Mouse (Mus musculus) neural tube, embryonic 12.5 days (tissue): ENCODE results near the gene Dydc2. TPM values are rescaled to one million over a fixed set of nuclear protein-coding genes. Genes with fewer than 3 reads are reported as not detected.
A peak's percentile ranks its signal among the peaks of the same experiment; 100 is the strongest.

Experiments used
- ATAC-seq: fragments of 200-750 bp; cut with Nextera tagmentation; 2 replicates; pipeline ENCODE4 v1.8.0; 2017; ENCODE audit warnings: low read depth, mild to moderate bottlenecking, moderate TSS enrichment, moderate library complexity; ENCODE audit not compliant: low FRiP score
- H3K27ac ChIP-seq: fragments of 300-500 bp; sonication (generic); 2 replicates; pipeline ENCODE4 v1.5.1; 2016
- H3K27me3 ChIP-seq: fragments of 300-500 bp; sonication (generic); replicated peaks from 2 replicates; pipeline ENCODE4 v1.6.1; 2016; ENCODE audit warnings: mild to moderate bottlenecking
- H3K36me3 ChIP-seq: fragments of 300-500 bp; sonication (generic); 2 replicates; pipeline ENCODE4 v1.6.1; 2016; ENCODE audit warnings: mild to moderate bottlenecking
- H3K4me1 ChIP-seq: fragments of 300-500 bp; sonication (generic); 2 replicates; pipeline ENCODE4 v1.6.1; 2016
- H3K4me2 ChIP-seq: fragments of 300-500 bp; sonication (generic); replicated peaks from 2 replicates; pipeline ENCODE4 v1.6.1; 2016; ENCODE audit warnings: mild to moderate bottlenecking
- H3K4me3 ChIP-seq: fragments of 300-500 bp; sonication (generic); 2 replicates; pipeline ENCODE4 v1.5.1; 2016
- H3K9ac ChIP-seq: fragments of 300-500 bp; sonication (generic); 2 replicates; pipeline ENCODE4 v1.6.1; 2016; ENCODE audit warnings: mild to moderate bottlenecking
- H3K9me3 ChIP-seq: fragments of 300-500 bp; sonication (generic); 2 replicates; pipeline ENCODE4 v1.6.1; 2016; ENCODE audit warnings: mild to moderate bottlenecking
- WGBS: fragments of 180-500 bp; shearing (Covaris S2); methylation state at CpG from one replicate; pipeline ENCODE4 v1.1.7; 2016; 5-methylcytosine and 5-hydroxymethylcytosine counted together
- polyA plus RNA-seq: library from polyadenylated mRNA; unstranded; fragments of >200 nt; fragmentation: Nextera tagmentation; extraction: Ambion mirVana; gene quantifications from 2 replicates; pipeline ENCODE4 v1.2.1, GENCODE M21; 2016

Dydc2 gene
- polyA plus RNA-seq, 1 experiment from 2014 or later = not detected

DNA sequence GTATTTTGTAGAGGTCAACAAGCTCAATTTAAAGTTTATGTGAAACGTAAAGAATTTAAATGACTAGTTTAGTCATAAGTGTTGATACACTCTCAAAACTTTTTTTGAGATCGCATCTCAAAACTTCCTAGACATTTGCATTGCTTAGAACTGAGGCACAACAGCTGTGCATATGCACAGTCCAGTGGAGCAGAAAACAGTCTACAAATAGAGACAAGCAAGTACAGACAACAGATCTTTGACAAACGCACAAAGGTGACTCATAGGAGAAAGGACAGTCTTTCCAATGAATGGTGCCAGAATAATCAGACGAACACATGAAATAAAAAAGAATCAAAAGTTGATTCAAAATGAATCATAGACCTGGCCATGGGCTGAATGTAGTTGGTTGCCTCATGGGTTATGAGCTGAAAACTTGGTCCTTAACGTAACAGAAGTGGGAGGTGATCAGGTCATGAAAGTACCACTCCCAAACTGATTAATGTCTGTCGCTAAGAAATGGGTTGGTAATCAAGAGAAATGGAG, 38.0 kb downstream of the Dydc2 start:
- H3K4me2 ChIP-seq = no peak overlapping the region
- no peak overlapping the region for H3K9ac ChIP-seq
- no peaks in the 10 kb centered on the region for H3K27me3 ChIP-seq
- 93% methylated on average over 6 of the region's 6 CpGs for WGBS
- no peak overlapping the region for H3K4me3 ChIP-seq
- ATAC-seq = no peak
- H3K36me3 ChIP-seq = no peaks in the 10 kb centered on the region
- H3K4me1 ChIP-seq = no peaks in the 10 kb centered on the region
- no peak overlapping the region for H3K27ac ChIP-seq
- no peaks in the 10 kb centered on the region for H3K9me3 ChIP-seq

- H3K36me3 ChIP-seq = no peaks in the 10 kb centered on the region
- no peak overlapping the region for H3K9ac ChIP-seq
- H3K27ac ChIP-seq = no peak overlapping the region
- WGBS = 78% methylated on average over 4 of the region's 4 CpGs
- no peaks in the 10 kb centered on the region for H3K4me1 ChIP-seq
- no peak overlapping the region for H3K4me2 ChIP-seq
- no peak for ATAC-seq
- H3K9me3 ChIP-seq = no peaks in the 10 kb centered on the region
- no peaks in the 10 kb centered on the region for H3K27me3 ChIP-seq
- H3K4me3 ChIP-seq = no peak overlapping the region
Observed at GRCm38 (mm10) chr14:41029303-41029702, 39.7 kb downstream of the Dydc2 start.

GRCm38 (mm10) chr14:41025594-41026284, 43.3 kb downstream of the Dydc2 start:
- no peaks in the 10 kb centered on the region for H3K36me3 ChIP-seq
- 81% methylated on average over 7 of the region's 7 CpGs for WGBS
- no peak overlapping the region for H3K4me2 ChIP-seq
- no peak for ATAC-seq
- H3K4me3 ChIP-seq = no peak overlapping the region
- H3K9ac ChIP-seq = no peak overlapping the region
- H3K27me3 ChIP-seq = no peaks in the 10 kb centered on the region
- no peaks in the 10 kb centered on the region for H3K4me1 ChIP-seq
- H3K9me3 ChIP-seq = no peaks in the 10 kb centered on the region
- H3K27ac ChIP-seq = no peak overlapping the region

GRCm38 (mm10) chr14:41025087-41025486, 43.9 kb downstream of the Dydc2 start:
- Histone ChIP-seq H3K27me3 (no peaks in the 10 kb centered on the region), H3K9me3 (no peaks in the 10 kb centered on the region), H3K4me3 (no peak overlapping the region), H3K27ac (no peak overlapping the region), H3K4me1 (no peaks in the 10 kb centered on the region), H3K9ac (no peak overlapping the region), H3K36me3 (no peaks in the 10 kb centered on the region), H3K4me2 (no peak overlapping the region)
- WGBS = 91% methylated on average over 2 of the region's 2 CpGs
- no peak for ATAC-seq

GRCm38 (mm10) chr14:41021246-41021645, 47.8 kb downstream of the Dydc2 start:
- Histone ChIP-seq H3K9me3 (no peaks in the 10 kb centered on the region), H3K27ac (no peak overlapping the region), H3K4me2 (no peak overlapping the region), H3K27me3 (no peaks in the 10 kb centered on the region), H3K36me3 (no peaks in the 10 kb centered on the region), H3K9ac (no peak overlapping the region), H3K4me3 (no peak overlapping the region), H3K4me1 (no peaks in the 10 kb centered on the region)
- ATAC-seq = no peak
- 86% methylated on average over 3 of the region's 3 CpGs for WGBS

DNA sequence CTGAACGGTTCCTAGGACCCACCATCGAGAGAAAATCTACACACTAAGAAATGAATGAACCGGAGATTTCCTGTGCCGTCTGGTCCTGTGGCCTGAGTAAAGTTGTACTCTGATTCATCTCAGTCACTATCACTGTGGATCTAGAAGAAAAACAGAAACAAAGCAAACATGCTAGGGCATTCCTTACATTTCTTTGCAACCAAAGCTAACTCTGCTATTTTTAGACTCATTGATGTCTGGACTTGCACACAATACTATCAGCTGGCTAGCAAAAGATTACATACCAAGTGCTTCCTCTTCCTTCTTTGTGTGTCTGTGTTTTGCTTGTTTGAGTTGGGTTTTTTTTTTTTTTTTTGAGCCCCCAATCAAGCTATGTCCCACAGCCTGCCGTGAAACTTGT, 51.5 kb downstream of the Dydc2 start:
- no peaks in the 10 kb centered on the region for H3K36me3 ChIP-seq
- WGBS = 83% methylated on average over 5 of the region's 5 CpGs
- H3K27ac ChIP-seq = no peak overlapping the region
- H3K4me2 ChIP-seq = no peak overlapping the region
- no peaks in the 10 kb centered on the region for H3K27me3 ChIP-seq
- H3K4me3 ChIP-seq = no peak overlapping the region
- no peak overlapping the region for H3K9ac ChIP-seq
- no peak for ATAC-seq
- H3K9me3 ChIP-seq = no peaks in the 10 kb centered on the region
- no peaks in the 10 kb centered on the region for H3K4me1 ChIP-seq

DNA sequence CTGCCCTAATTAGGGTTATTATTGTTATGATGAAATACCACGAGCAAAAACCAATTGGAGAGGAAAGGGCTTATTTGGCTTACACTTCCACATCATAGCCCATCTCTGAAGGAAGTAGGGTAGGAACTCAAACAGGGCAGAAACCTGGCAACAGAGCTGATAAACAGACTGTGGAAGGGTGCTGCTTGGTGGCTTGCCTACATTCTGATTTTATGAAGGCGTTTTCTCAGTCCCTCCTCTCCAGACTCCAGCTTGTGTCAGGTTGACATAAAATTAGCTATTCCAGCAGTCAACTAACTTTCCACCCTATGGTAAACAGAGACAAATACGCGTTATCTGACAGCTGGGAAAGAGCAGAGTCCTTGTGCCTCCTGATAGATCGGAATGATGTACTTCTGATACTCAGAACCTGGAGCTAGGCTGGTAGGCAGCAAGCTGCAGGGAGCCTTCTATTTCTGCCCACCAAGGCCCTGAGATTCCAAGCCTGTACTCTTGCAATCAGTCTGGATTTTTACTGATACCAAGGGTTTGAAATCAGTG, 54.2 kb downstream of the Dydc2 start:
- no peak for ATAC-seq
- Histone ChIP-seq H3K9ac (no peak overlapping the region), H3K9me3 (no peaks in the 10 kb centered on the region), H3K36me3 (no peaks in the 10 kb centered on the region), H3K4me2 (no peak overlapping the region), H3K4me3 (no peak overlapping the region), H3K27ac (no peak overlapping the region), H3K27me3 (no peaks in the 10 kb centered on the region), H3K4me1 (no peaks in the 10 kb centered on the region)
- 78% methylated on average over 5 of the region's 5 CpGs for WGBS

DNA sequence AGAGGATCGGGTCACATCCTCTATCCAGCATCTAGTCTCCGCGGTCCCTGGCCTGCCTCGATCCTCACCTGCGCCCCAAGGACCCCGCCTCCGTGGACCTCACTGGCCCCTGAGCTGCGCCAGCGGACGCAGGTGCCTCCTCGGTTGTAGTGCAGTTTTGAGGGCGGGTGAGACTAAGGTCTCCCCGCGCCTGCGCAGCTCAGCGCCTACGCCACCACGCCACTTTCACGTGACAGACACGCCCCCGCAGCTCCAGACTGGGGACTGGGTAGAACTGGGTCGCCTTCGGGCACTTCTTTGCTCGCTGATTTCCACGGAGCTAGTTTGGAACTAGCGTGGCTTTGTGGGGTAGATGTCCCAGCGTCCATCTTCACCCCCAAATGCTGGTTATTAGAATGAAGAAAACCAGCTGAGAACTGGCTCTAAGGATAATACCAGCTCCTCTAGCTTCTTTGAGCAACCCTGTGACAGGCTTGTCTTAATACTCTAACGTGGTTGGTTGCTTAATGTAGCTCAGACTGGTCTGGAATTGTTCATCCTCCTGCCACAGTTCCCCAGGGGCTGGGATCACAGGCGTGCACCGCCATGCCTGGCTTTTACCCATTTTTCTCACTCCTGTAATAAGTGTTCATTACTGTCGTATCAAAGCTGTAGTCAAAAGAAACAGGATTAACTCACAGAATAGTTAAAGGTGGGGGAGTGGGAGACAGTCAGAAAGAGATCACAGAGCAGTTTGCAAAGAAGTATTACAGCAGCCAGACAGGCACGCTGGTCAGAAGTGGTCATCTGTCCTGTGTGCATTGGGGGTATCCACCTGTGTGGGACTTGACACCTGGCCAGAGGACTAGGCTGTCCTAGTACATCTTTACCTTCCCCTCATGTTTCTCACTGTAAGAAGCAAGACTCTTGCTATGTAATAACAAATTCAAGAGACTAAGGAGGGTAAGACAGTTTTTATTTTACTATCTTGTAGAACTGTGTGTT, 55.1 kb downstream of the Dydc2 start, which contains the start of gene Fam213a:
Gene Fam213a (minus strand): TSS at position 159 of the 984 bp plus-strand sequence.
- ATAC-seq = peak; percentile 98
- Histone ChIP-seq H3K9ac (peak within 1 kb of the TSS; percentile 61), H3K27me3 (no peaks in the 10 kb centered on the region), H3K36me3 (no peaks in the 10 kb centered on the region), H3K4me1 (no peaks in the 10 kb centered on the region), H3K4me3 (peak within 1 kb of the TSS; percentile 50), H3K27ac (no peak within 1 kb of the TSS), H3K9me3 (no peaks in the 10 kb centered on the region), H3K4me2 (peak within 1 kb of the TSS; percentile 71)
- 5% methylated on average over 32 of the region's 32 CpGs for WGBS

- Histone ChIP-seq H3K4me3 (peak overlapping the region; percentile 50), H3K27ac (no peak overlapping the region), H3K9ac (peak overlapping the region; percentile 61), H3K4me1 (no peaks in the 10 kb centered on the region), H3K9me3 (no peaks in the 10 kb centered on the region), H3K36me3 (no peaks in the 10 kb centered on the region), H3K4me2 (peak overlapping the region; percentile 71), H3K27me3 (no peaks in the 10 kb centered on the region)
- WGBS = 20% methylated on average over 9 of the region's 9 CpGs
- peak; percentile 19 for ATAC-seq
Observed at GRCm38 (mm10) chr14:41013143-41013542, 55.9 kb downstream of the Dydc2 start.

GRCm38 (mm10) chr14:41011916-41012315, 57.1 kb downstream of the Dydc2 start:
- no peak for ATAC-seq
- no peaks in the 10 kb centered on the region for H3K9me3 ChIP-seq
- WGBS = 88% methylated on average over 3 of the region's 3 CpGs
- no peaks in the 10 kb centered on the region for H3K36me3 ChIP-seq
- H3K9ac ChIP-seq = no peak overlapping the region
- no peak overlapping the region for H3K4me3 ChIP-seq
- H3K4me1 ChIP-seq = no peaks in the 10 kb centered on the region
- no peaks in the 10 kb centered on the region for H3K27me3 ChIP-seq
- H3K4me2 ChIP-seq = no peak overlapping the region
- H3K27ac ChIP-seq = no peak overlapping the region

- H3K9me3 ChIP-seq = no peaks in the 10 kb centered on the region
- H3K4me1 ChIP-seq = peaks cover 12% of the 10 kb centered on the region
- H3K9ac ChIP-seq = no peak overlapping the region
- no peaks in the 10 kb centered on the region for H3K27me3 ChIP-seq
- ATAC-seq = no peak
- no peak overlapping the region for H3K4me2 ChIP-seq
- WGBS = 70% methylated on average over 2 of the region's 2 CpGs
- no peak overlapping the region for H3K4me3 ChIP-seq
- H3K36me3 ChIP-seq = no peaks in the 10 kb centered on the region
- H3K27ac ChIP-seq = no peak overlapping the region
Observed at GRCm38 (mm10) chr14:41008138-41008537, 60.9 kb downstream of the Dydc2 start.

DNA sequence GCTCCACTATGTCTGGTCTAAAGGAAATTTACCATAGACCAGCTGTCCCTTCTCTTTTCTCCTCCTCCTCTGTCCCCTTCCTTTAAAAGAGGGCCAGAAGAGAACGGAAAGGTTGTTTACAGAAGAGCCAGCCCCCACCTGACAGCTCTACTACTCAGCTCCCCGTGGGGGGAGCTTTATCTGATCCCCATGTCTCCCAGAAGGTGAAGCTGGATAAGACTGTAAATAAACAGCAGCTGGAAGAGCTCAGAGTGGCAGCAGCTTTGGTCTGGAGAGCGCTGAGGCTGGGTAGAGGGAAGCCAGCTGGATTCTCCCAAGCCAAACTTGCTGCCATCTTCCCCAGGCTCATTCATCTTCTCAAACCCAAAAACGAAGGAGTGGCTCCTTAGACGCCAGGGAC, 61.4 kb downstream of the Dydc2 start:
- H3K36me3 ChIP-seq = no peaks in the 10 kb centered on the region
- H3K4me1 ChIP-seq = peaks cover 12% of the 10 kb centered on the region
- H3K4me2 ChIP-seq = no peak overlapping the region
- no peak overlapping the region for H3K4me3 ChIP-seq
- H3K9me3 ChIP-seq = no peaks in the 10 kb centered on the region
- 48% methylated on average over 5 of the region's 5 CpGs for WGBS
- no peak overlapping the region for H3K9ac ChIP-seq
- no peak overlapping the region for H3K27ac ChIP-seq
- no peaks in the 10 kb centered on the region for H3K27me3 ChIP-seq
- ATAC-seq = no peak
